Mouse (Mus musculus) heart, embryonic 10.5 days (tissue): ENCODE data around the gene Sec31a. TPM values are rescaled to one million over a fixed set of nuclear protein-coding genes. Genes with fewer than 3 reads are reported as not detected.

ENCODE experiments used
- DNase-seq: peaks from one replicate; pipeline ENCODE4 v3.0.0-alpha.2; 2017; ENCODE audit warnings: low spot score
- H3K27ac ChIP-seq: fragments of 300-500 bp; sonication (generic); 2 replicates; pipeline ENCODE4 v1.5.1; 2016; ENCODE audit warnings: mild to moderate bottlenecking
- H3K27me3 ChIP-seq: fragments of 300-500 bp; sonication (generic); 2 replicates; pipeline ENCODE4 v1.6.1; 2016; ENCODE audit warnings: mild to moderate bottlenecking; ENCODE audit not compliant: poor library complexity, insufficient read depth, severe bottlenecking
- H3K36me3 ChIP-seq: fragments of 300-500 bp; sonication (generic); 2 replicates; pipeline ENCODE4 v1.6.1; 2016; ENCODE audit warnings: mild to moderate bottlenecking, moderate library complexity
- H3K4me1 ChIP-seq: fragments of 300-500 bp; sonication (generic); 2 replicates; pipeline ENCODE4 v1.6.1; 2016; ENCODE audit warnings: mild to moderate bottlenecking
- H3K4me3 ChIP-seq: fragments of 300-500 bp; sonication (generic); 2 replicates; pipeline ENCODE4 v1.5.1; 2016; ENCODE audit warnings: mild to moderate bottlenecking, moderate library complexity
- H3K9me3 ChIP-seq: fragments of 300-500 bp; sonication (generic); 2 replicates; pipeline ENCODE4 v1.6.1; 2016; ENCODE audit warnings: mild to moderate bottlenecking, moderate library complexity
- WGBS: fragments of 180-500 bp; shearing (Covaris S2); methylation state at CpG from one replicate; pipeline ENCODE4 v1.1.7; 2016; 5-methylcytosine and 5-hydroxymethylcytosine counted together
- polyA plus RNA-seq: library from polyadenylated mRNA; unstranded; fragments of >200 nt; fragmentation: Nextera tagmentation; extraction: Ambion mirVana; gene quantifications from 2 replicates; pipeline ENCODE4 v1.2.1, GENCODE M21; 2016

Sec31a gene
- polyA plus RNA-seq, 1 experiment from 2014 or later, result 156 TPM

DNA sequence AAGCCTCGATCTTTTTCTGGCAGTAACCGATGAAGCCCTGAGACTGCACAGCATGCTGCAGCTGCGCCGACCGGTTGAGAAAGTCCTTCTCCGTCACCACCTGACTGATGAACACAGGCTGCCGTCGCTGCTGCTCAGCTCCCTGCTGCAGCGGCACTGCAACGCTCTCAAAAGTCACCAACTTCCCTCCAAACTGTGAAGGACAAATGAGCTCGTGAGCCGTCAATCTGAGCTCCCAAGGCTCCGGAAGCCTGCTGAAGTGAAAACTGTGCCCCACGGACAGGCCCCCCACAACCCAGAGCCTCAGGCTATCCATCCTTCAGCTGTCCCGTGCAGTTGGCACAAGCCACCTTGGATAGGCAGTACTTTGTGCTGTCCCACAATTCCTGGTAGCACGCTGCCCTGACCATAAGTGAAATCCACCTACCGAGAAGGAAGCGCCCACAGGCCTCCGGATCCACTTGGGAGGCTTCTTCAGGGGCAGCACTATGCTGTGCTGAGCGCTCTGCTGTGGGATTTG lies 23.5 kb downstream of the Sec31a start:
- Histone ChIP-seq H3K9me3 (no peaks in the 10 kb centered on the region), H3K27me3 (no peaks in the 10 kb centered on the region), H3K4me1 (no peaks in the 10 kb centered on the region), H3K4me3 (no peak overlapping the region), H3K36me3 (peaks cover 98% of the 10 kb centered on the region), H3K27ac (no peak overlapping the region)
- WGBS, result 92% methylated on average over 20 of the region's 20 CpGs
- no peak for DNase-seq

- Histone ChIP-seq H3K9me3 (no peaks in the 10 kb centered on the region), H3K27ac (no peak overlapping the region), H3K4me3 (no peak overlapping the region), H3K4me1 (no peaks in the 10 kb centered on the region), H3K36me3 (peaks cover 97% of the 10 kb centered on the region), H3K27me3 (no peaks in the 10 kb centered on the region)
- 94% methylated on average over 18 of the region's 18 CpGs for WGBS
- no peak for DNase-seq
These were observed 32.1 kb downstream of the Sec31a start for GRCm38 (mm10) chr5:100383782-100384510.

- peaks cover 100% of the 10 kb centered on the region for H3K36me3 ChIP-seq
- 96% methylated on average over 7 of the region's 7 CpGs for WGBS
- no peaks in the 10 kb centered on the region for H3K9me3 ChIP-seq
These were observed 34.9 kb downstream of the Sec31a start for GRCm38 (mm10) chr5:100381094-100381493.

GRCm38 (mm10) chr5:100380277-100380676 lies 35.8 kb downstream of the Sec31a start:
- Histone ChIP-seq H3K4me3 (no peak overlapping the region), H3K27ac (no peak overlapping the region), H3K27me3 (no peaks in the 10 kb centered on the region), H3K36me3 (peaks cover 100% of the 10 kb centered on the region), H3K4me1 (no peaks in the 10 kb centered on the region), H3K9me3 (no peaks in the 10 kb centered on the region)
- WGBS, result 91% methylated on average over 5 of the region's 5 CpGs
- no peak for DNase-seq

More at GRCm38 (mm10) chr5:100381094-100381493, 34.9 kb downstream of the Sec31a start:
- Histone ChIP-seq H3K4me3 (no peak overlapping the region), H3K27ac (no peak overlapping the region), H3K4me1 (no peaks in the 10 kb centered on the region), H3K27me3 (no peaks in the 10 kb centered on the region)
- DNase-seq, result no peak

DNA sequence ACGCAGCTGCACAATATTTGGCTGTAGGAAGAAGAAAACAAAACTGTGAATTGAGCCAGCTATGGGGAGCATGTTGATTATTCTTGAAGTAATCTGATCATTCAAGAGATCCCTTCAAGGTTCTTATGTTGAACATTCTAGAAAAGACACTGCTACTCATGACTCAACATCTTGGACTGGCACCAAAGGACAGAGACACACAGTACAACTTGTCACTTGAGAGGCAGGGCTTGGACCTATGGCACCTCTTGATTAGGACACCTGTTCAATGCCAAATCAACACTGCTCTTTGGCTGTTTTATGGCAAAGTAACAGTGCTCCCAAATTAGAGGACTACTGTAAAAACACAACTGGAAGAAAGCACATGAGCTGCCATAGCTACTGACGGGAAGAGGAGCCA lies 37.1 kb downstream of the Sec31a start:
- no peaks in the 10 kb centered on the region for H3K4me1 ChIP-seq
- H3K27ac ChIP-seq, result no peak overlapping the region
- peaks cover 100% of the 10 kb centered on the region for H3K36me3 ChIP-seq
- DNase-seq, result no peak
- H3K4me3 ChIP-seq, result no peak overlapping the region
- WGBS, result 92% methylated on average over 2 of the region's 2 CpGs
- H3K27me3 ChIP-seq, result no peaks in the 10 kb centered on the region
- no peaks in the 10 kb centered on the region for H3K9me3 ChIP-seq

DNA sequence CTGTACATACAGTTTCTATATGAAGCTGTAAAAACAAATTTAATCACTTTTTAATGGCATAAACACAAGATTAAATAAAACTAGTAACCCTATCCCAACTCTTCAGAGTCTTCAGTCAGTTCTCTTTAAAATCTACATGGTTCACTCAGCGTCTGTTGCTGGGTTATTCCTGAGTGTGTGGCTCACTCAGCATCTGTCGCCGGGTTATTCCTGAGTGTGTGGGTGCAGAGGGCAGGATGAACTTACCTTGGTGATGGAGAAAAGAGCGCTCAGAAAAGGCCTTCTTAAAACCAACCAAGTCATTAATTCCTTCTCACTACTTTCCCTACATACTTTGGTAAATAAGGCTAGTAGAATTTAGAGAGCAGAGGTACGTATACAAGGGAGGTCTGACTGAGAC lies 37.8 kb downstream of the Sec31a start:
- Histone ChIP-seq H3K4me1 (no peaks in the 10 kb centered on the region), H3K9me3 (no peaks in the 10 kb centered on the region), H3K36me3 (peaks cover 100% of the 10 kb centered on the region), H3K27ac (no peak overlapping the region), H3K27me3 (no peaks in the 10 kb centered on the region), H3K4me3 (no peak overlapping the region)
- DNase-seq, result no peak
- WGBS, result 87% methylated on average over 5 of the region's 5 CpGs

GRCm38 (mm10) chr5:100377376-100377775 lies 38.7 kb downstream of the Sec31a start:
- 78% methylated on average over 2 of the region's 2 CpGs for WGBS
- H3K27me3 ChIP-seq, result no peaks in the 10 kb centered on the region
- no peaks in the 10 kb centered on the region for H3K9me3 ChIP-seq
- peaks cover 99% of the 10 kb centered on the region for H3K36me3 ChIP-seq
- H3K4me3 ChIP-seq, result no peak overlapping the region
- DNase-seq, result no peak
- H3K4me1 ChIP-seq, result no peaks in the 10 kb centered on the region
- no peak overlapping the region for H3K27ac ChIP-seq

DNA sequence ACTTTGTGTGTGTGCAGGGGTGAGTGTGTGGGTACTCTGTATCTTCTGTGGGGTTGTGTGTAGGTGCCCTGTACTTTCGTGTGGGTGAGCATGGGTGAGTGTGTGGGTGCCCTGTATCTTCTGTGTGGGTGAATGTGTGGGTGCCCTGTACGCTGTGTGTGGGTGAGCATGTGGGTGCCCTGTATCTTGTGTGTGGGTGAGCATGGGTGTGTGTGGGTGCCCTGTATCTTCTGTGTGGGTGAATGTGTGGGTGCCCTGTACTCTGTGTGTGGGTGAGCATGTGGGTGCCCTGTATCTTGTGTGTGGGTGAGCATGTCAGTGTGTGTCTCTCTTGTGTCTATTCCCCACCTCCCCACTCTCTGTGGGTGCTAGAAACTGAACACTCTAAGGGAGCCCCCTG lies 41.3 kb downstream of the Sec31a start:
- Histone ChIP-seq H3K4me3 (no peak overlapping the region), H3K36me3 (peaks cover 96% of the 10 kb centered on the region), H3K27me3 (no peaks in the 10 kb centered on the region), H3K9me3 (no peaks in the 10 kb centered on the region), H3K27ac (no peak overlapping the region), H3K4me1 (no peaks in the 10 kb centered on the region)
- no peak for DNase-seq
- 86% methylated on average over 2 of the region's 2 CpGs for WGBS

DNA sequence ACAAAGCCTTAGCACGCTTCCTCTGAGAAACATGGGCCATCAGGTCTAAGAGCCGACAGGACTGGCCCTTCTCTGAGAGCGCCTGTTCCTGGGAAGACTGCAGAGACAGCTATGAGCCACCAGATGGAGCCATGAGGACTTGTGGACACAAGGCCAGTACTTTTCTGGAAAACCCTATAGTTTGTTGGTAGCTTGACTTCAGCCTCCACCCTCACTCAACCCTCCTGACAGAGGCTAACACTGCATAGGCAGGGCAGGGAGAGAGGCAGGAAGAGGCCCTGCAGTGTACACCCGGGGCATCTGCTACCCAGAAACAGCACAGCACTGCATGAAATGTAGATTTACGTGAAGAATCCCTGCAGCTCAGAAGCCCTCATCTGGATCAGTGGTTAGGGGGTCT lies 42.1 kb downstream of the Sec31a start:
- 55% methylated on average over 5 of the region's 5 CpGs for WGBS

GRCm38 (mm10) chr5:100370919-100371318 lies 45.1 kb downstream of the Sec31a start:
- peaks cover 92% of the 10 kb centered on the region for H3K36me3 ChIP-seq
- H3K4me3 ChIP-seq, result no peak overlapping the region
- no peak for DNase-seq
- 62% methylated on average over 1 of the region's 1 CpGs for WGBS
- H3K4me1 ChIP-seq, result no peaks in the 10 kb centered on the region
- H3K27ac ChIP-seq, result no peak overlapping the region
- H3K9me3 ChIP-seq, result no peaks in the 10 kb centered on the region
- H3K27me3 ChIP-seq, result no peaks in the 10 kb centered on the region

More for the DNA sequence above, 42.1 kb downstream of the Sec31a start:
- no peaks in the 10 kb centered on the region for H3K4me1 ChIP-seq
- no peaks in the 10 kb centered on the region for H3K9me3 ChIP-seq
- H3K27me3 ChIP-seq, result no peaks in the 10 kb centered on the region
- no peak overlapping the region for H3K27ac ChIP-seq
- H3K36me3 ChIP-seq, result peaks cover 93% of the 10 kb centered on the region
- H3K4me3 ChIP-seq, result no peak overlapping the region
- DNase-seq, result no peak

DNA sequence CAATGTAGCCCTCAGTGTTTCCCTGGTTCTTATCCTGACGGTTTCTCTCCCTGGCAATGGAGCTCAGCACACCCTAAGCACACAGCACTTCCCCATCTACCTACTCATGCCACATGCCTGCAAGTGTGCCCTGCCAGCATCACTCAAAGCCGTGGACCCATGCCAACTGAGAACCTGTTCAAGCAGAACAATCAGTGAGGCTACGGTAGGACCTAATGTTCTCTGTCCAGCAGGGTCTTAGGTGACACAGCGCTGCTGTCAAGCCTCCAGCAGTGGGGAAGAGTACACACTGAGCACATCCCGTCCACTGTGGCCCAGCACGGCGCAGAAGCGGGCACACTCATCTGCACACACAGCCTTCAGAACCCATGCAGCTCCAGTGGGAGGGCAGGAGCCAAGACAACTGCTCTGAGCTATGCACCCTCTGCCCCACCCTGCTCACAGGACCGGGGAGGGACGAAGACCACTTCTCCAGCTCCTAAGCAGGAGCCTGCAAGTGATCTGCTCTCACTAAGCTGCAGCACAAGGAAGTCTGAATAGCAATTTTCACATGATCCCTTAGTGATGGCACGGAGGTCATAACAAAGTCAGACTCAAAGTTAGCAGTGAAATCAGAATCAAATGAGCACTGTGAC lies 46.1 kb downstream of the Sec31a start:
- Histone ChIP-seq H3K4me1 (no peaks in the 10 kb centered on the region), H3K27ac (no peak overlapping the region; the same call in 1 of the 2 replicates), H3K27me3 (no peaks in the 10 kb centered on the region), H3K36me3 (peaks cover 92% of the 10 kb centered on the region), H3K4me3 (no peak overlapping the region), H3K9me3 (no peaks in the 10 kb centered on the region)
- no peak for DNase-seq
- WGBS, result 90% methylated on average over 11 of the region's 11 CpGs

DNA sequence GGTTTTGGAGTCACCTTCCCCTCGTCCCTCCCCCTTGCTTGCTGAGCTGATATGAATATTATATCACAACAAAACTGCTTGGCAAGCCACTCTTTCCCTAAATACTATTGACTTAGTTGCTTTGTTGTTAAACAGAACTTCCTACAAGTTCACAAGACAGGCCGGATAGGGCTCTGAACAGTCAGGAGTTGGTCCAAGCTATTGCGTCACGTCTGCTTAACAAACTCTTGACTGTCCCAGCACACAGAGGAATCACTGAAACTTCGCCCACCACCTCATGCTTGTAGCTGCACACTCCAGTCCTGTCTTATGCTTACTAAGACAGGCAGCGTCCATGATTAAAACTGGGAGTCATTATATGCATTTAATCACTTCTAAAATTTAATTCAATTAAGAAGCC lies 46.9 kb downstream of the Sec31a start:
- Histone ChIP-seq H3K9me3 (no peaks in the 10 kb centered on the region), H3K27me3 (no peaks in the 10 kb centered on the region), H3K36me3 (peaks cover 92% of the 10 kb centered on the region), H3K4me3 (no peak overlapping the region), H3K27ac (no peak overlapping the region), H3K4me1 (no peaks in the 10 kb centered on the region)
- 89% methylated on average over 6 of the region's 6 CpGs for WGBS
- DNase-seq, result no peak

DNA sequence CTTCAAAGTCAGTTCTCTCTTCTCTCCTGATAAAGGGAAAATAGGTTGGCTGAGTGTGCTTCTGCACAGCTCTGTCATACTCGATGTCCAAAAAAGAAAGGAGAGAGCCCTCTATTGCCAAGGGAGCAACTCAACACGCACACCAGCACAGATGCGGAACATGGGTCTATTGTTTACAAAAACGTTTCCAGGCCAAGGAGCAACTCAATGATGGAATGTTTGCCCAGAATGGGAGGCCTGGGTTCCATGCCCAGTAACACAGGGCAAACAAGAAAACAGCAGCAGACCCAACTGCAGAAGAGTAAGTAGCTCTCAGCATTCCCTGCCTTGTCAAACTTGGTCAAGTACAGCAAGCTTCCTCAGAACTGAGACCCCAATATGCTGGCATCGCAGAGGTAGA lies 47.5 kb downstream of the Sec31a start:
- no peaks in the 10 kb centered on the region for H3K27me3 ChIP-seq
- H3K9me3 ChIP-seq, result no peaks in the 10 kb centered on the region
- WGBS, result 84% methylated on average over 5 of the region's 5 CpGs
- H3K27ac ChIP-seq, result no peak overlapping the region
- DNase-seq, result no peak
- H3K36me3 ChIP-seq, result peaks cover 92% of the 10 kb centered on the region
- no peak overlapping the region for H3K4me3 ChIP-seq
- H3K4me1 ChIP-seq, result no peaks in the 10 kb centered on the region
